Mouse (Mus musculus): ENCODE measurements around the gene Mea1. TPM values are rescaled to one million over a fixed set of nuclear protein-coding genes. Genes with fewer than 3 reads are reported as not detected.
A peak's percentile ranks its signal among the peaks of the same experiment; 100 is the strongest.

Mea1 gene
- polyA plus RNA-seq, 1 experiment from 2014 or later, result 77.4 TPM

DNA sequence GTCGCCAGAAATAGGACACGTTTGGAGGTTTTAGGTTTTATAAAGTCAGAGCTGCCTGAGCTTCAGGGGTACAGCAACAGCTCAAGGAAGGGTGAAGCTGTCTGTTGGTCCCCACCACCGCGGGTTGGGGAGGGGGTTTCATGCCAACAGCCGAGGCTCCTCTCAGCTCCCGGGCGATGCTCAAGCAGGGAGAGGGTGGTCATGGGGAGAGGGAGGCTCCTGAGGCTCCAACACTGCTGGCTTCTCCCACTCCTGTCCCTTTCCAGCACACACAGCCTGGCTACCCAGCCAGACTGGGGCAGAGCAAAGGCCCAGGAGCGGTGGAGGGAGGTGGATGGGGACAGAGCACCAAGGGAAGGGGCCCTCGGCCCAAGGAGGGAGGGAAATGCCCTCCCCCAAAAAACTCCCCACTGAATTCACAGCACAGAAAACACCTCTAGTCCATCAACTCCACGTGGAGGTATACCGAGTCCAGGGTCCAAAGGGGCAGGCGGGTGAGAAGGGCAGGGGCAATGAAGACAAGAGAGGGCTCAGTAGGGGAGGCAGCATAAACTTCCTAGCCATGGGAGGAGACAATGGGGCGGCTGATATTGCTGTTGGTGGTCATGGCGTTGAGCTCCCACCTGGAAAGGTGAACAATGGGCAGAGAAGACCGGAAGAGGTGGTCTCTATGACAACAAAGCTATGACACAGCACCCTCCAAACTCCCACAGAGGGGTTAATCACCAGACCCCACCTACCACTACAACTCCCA lies 3.9 kb upstream of the Mea1 start:
- WGBS (ENCODE audit: insufficient replicate concordance), result 32% methylated on average over 15 of the region's 15 CpGs
- H3K36me3 ChIP-seq, result peaks cover 68% of the 10 kb centered on the region
- peak overlapping the region; percentile 76 for H3K4me3 ChIP-seq
- H3K4me1 ChIP-seq, result peaks cover 45% of the 10 kb centered on the region
- H3K27me3 ChIP-seq (replicated peaks), result no peaks in the 10 kb centered on the region
- H3K9me3 ChIP-seq (replicated peaks), result no peaks in the 10 kb centered on the region
- H3K4me2 ChIP-seq, result peak overlapping the region; percentile 83
- ATAC-seq, result peak; percentile 33
- peak overlapping the region; percentile 75 for H3K9ac ChIP-seq
- peak overlapping the region; percentile 83 for H3K27ac ChIP-seq

DNA sequence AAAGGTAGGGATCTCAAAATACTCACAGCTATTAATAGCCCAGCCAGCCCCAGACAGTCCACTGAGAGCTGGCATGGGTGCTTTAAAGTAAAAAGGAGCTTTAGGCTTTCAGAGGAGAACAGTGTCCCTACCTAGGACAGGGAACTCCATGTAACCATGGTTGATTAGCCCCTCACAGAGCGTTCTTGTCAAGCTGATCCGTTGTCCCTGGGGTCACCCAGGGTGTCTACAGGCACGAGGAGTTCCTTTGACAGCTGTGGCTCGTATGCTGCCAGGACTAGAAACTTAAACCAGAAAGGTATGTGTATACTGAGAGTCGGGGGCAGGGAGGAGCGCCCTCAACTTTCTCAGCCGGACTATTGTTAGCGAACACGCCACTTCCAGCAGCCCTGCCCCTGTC lies 318 bp downstream of the Mea1 start:
- Histone ChIP-seq H3K27me3 (replicated peaks) (no peaks in the 10 kb centered on the region), H3K27ac (peak overlapping the region; percentile 90), H3K9me3 (replicated peaks) (no peaks in the 10 kb centered on the region), H3K4me3 (peak overlapping the region; percentile 81), H3K4me1 (peaks cover 48% of the 10 kb centered on the region), H3K4me2 (peak overlapping the region; percentile 85), H3K36me3 (peaks cover 59% of the 10 kb centered on the region), H3K9ac (peak overlapping the region; percentile 85)
- 68% methylated on average over 9 of the region's 9 CpGs for WGBS (ENCODE audit: insufficient replicate concordance)
- ATAC-seq, result no peak

DNA sequence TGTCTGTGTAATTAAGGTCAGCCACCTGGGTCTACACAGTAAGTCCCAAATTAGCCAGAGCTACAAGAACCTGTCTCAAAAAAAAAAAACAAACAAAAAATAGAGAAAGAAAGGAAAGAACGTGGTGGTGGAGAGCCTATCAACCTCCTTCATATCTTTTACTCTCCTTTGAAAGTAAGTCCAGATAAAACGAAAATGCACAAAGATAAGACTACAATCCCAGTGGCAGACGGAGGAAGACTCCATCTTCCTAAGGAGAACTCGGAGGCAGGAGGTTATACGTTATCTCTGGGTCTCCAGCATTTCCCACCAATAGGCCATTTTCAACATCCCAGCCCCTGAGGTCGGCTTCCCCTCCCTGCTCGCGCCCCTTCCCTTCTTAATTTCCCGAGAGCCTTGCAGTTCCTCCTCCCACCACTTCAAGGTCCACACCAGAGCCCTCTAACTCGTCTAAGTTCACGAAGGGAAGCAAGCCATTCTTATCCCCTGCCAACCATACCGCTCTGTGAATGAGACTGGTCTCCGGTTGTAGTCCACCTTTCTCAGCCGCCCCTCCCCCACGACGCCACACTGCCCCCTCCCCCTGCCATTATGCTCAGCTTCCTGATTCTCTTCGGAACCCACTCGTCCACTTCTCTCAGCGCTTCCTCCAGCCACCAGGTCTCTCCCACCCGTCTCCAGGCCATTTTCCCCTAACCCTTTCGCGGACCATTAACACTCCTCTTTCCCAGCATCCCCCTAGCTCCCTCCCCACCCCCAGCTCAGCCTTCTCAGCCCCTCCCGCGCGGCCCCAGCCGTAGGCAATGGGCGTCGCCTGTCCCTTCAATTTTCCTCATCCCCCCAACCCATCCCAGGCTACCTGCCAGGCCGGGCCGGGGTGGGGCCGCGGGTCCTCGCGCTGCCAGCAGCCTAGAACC lies 1.5 kb downstream of the Mea1 start:
- peak overlapping the region; percentile 85 for H3K4me2 ChIP-seq
- peak overlapping the region; percentile 85 for H3K9ac ChIP-seq
- H3K4me1 ChIP-seq, result peaks cover 39% of the 10 kb centered on the region
- H3K27me3 ChIP-seq (replicated peaks), result no peaks in the 10 kb centered on the region
- H3K4me3 ChIP-seq, result peak overlapping the region; percentile 81
- H3K27ac ChIP-seq, result peak overlapping the region; percentile 90
- no peaks in the 10 kb centered on the region for H3K9me3 ChIP-seq (replicated peaks)
- WGBS (ENCODE audit: insufficient replicate concordance), result under 1% methylated on average over 34 of the region's 34 CpGs
- peak; percentile 1; the same call in 1 of the 2 replicates for ATAC-seq
- peaks cover 64% of the 10 kb centered on the region for H3K36me3 ChIP-seq

DNA sequence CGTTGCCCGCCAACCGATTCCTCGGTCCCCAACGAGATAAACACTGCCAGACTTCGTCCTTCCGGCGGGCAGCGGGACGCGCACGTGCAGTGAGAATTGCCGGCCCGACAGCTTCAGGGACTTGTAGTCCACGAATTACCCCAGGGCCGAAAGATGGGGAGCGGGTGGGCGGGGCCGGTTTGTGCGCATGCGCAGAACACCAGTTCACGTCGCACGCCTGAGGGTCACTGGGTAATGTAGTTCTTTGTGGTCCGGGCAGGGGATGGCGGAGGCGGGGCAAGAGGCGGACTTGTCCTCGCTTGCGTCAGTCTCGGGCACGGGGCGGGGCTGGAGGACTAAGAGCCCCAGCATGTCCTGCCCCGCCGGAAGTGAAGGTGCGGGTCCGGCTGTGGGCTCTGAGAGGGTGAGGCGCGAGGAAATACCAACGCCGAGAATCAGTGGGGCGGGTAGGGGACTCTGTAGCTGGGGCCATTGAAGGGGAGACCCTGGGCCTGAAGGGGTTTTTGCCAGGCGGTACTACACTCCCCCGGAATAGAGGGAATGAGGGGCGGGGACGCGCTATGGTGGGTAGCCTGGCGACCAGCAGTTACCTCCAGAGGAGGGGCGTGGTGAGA lies 2.3 kb downstream of the Mea1 start, which contains the start of gene Klhdc3:
Gene Klhdc3, minus strand, starts transcription at position 155 of the 614 bp plus-strand sequence.
- Histone ChIP-seq H3K4me2 (peak within 1 kb of the TSS; percentile 85), H3K4me1 (peaks cover 36% of the 10 kb centered on the region), H3K9ac (peak within 1 kb of the TSS; percentile 85), H3K9me3 (replicated peaks) (no peaks in the 10 kb centered on the region), H3K27me3 (replicated peaks) (no peaks in the 10 kb centered on the region), H3K27ac (peak within 1 kb of the TSS; percentile 90), H3K36me3 (peaks cover 64% of the 10 kb centered on the region), H3K4me3 (peak within 1 kb of the TSS; percentile 81)
- under 1% methylated on average over 49 of the region's 49 CpGs for WGBS (ENCODE audit: insufficient replicate concordance)
- peak; percentile 97 for ATAC-seq

DNA sequence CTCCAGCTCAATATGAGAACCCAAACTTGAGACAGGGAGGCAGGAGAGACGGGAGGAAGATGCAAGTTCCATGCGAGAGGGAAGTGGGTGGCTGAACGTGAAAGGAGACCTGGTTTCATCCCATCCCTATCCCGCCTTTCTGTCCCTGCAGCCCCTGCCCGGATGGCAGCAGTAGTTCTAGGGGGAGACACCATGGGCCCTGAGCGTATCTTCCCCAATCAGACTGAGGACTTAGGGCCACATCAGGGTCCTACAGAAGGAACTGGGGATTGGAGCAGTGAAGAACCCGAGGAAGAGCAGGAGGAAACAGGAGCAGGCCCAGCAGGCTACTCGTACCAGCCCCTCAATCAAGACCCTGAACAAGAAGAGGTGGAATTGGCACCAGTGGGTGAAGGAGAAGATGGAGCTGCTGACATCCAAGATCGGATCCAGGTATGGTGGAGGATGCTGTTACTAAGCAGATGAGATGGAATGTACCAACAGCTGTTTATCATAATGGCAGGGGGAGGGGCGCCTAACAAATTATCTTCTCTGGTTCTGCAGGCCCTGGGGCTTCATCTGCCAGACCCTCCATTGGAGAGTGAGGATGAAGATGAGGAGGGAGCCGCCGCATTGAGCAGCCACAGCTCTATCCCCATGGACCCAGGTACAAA lies 3.0 kb downstream of the Mea1 start:
- H3K27ac ChIP-seq, result peak overlapping the region; percentile 63
- no peak for ATAC-seq
- no peaks in the 10 kb centered on the region for H3K9me3 ChIP-seq (replicated peaks)
- peak overlapping the region; percentile 81 for H3K4me3 ChIP-seq
- peaks cover 64% of the 10 kb centered on the region for H3K36me3 ChIP-seq
- peak overlapping the region; percentile 85 for H3K4me2 ChIP-seq
- H3K27me3 ChIP-seq (replicated peaks), result no peaks in the 10 kb centered on the region
- 25% methylated on average over 12 of the region's 12 CpGs for WGBS (ENCODE audit: insufficient replicate concordance)
- peak overlapping the region; percentile 73 for H3K9ac ChIP-seq
- peaks cover 36% of the 10 kb centered on the region for H3K4me1 ChIP-seq

DNA sequence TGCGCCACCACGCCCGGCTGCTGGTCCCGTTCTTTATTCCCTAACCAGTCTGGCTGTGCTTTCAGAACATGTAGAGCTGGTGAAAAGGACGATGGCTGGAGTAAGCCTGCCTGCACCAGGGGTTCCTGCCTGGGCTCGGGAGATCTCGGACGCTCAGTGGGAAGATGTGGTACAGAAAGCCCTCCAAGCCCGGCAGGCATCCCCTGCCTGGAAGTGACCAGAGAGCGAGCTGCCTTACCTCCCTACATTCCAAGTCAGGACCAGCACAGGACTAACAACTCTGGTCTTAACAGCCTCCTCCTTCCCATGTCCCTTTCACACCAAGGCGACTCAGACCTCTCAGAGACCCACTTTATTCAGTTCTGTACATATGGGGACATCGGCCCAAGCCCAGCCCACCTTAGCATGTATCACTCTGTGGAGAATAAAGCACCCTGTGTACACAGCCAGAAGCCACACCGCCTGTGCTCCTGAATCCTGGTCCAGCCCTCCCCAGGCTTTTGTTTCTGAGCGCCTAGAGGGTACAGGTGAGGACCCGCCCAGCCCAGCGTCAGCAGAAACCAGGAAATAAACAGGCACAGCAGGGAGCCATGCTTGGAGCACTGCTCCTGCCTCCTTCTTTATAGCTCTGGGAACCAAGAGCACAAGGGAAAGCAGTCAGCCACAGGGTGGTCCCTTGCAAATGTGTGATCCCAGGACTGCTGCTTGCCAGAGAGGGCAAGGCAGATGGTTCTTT lies 4.2 kb downstream of the Mea1 start:
- WGBS (ENCODE audit: insufficient replicate concordance), result 87% methylated on average over 16 of the region's 16 CpGs
- H3K4me1 ChIP-seq, result peaks cover 36% of the 10 kb centered on the region
- no peaks in the 10 kb centered on the region for H3K9me3 ChIP-seq (replicated peaks)
- no peak for ATAC-seq
- no peak overlapping the region for H3K4me3 ChIP-seq
- no peak overlapping the region for H3K4me2 ChIP-seq
- no peaks in the 10 kb centered on the region for H3K27me3 ChIP-seq (replicated peaks)
- H3K27ac ChIP-seq, result no peak overlapping the region
- peaks cover 64% of the 10 kb centered on the region for H3K36me3 ChIP-seq
- H3K9ac ChIP-seq, result no peak overlapping the region

DNA sequence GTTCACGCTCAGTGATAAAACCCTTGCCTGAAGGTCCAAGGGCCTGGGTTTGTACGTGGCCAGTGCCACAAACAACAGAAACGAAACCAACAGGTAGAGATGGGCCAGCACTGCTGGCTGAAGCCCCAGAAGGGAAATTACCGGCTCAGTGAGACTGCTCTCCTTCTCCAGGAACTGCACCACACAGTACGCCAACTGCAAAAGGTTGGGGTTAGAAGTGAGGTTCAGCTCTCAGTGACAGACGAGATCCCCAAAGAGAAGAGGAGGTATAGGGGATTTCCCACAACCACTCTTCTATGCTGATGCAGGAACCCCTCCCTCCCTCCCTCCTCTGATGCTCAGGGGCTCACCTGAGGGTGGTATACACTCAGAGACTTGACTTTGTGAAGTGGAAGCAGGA lies 7.3 kb downstream of the Mea1 start:
- H3K27ac ChIP-seq, result no peak overlapping the region
- no peak overlapping the region for H3K4me2 ChIP-seq
- peaks cover 69% of the 10 kb centered on the region for H3K36me3 ChIP-seq
- H3K4me1 ChIP-seq, result peaks cover 17% of the 10 kb centered on the region
- 79% methylated on average over 6 of the region's 6 CpGs for WGBS (ENCODE audit: insufficient replicate concordance)
- H3K9me3 ChIP-seq (replicated peaks), result no peaks in the 10 kb centered on the region
- ATAC-seq, result no peak
- no peak overlapping the region for H3K9ac ChIP-seq
- no peak overlapping the region for H3K4me3 ChIP-seq
- no peaks in the 10 kb centered on the region for H3K27me3 ChIP-seq (replicated peaks)

DNA sequence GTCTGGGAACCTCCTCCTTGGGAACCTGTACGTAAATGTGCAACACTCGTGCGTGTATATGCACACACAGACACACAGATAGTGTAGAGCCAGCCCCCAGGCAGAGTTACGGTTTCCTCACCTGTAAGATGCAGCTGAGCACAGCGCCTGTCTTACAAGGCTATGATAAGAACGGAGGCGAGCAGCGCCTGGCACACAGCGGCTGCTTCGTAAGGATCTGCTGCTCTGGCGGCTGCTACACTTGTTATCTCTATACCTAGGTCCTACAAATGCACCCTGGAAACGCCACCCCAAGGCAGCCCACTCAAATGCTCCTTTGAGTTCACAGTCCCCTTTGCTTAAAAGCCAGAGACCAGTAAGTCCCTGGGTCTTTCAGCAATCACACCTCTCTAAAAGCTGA lies 12.1 kb downstream of the Mea1 start:
- Histone ChIP-seq H3K9me3 (replicated peaks) (no peaks in the 10 kb centered on the region), H3K4me2 (peak overlapping the region; percentile 39)

DNA sequence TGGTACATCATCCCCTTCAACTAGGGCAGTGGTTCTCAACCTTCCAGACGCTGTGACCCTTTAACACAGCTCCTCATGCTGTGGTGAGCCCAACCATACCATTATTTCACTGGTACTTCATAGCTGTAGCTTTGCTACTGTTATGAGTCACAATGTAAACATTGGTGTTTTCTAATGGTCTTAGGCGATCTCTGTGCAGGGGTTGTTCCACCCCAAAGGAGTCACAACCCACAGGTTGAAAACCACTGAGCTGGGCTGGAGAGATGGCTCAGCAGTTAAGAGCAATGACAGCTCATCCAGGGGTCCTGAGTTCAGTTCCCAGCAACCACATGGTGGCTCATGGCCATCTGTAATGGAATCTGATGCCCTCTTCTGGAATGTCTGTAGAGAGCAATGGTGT lies 12.8 kb downstream of the Mea1 start:
- Histone ChIP-seq H3K27ac (peak overlapping the region; percentile 39; the same call in 1 of the 2 replicates), H3K4me1 (peaks cover 12% of the 10 kb centered on the region), H3K4me3 (no peak overlapping the region), H3K9me3 (replicated peaks) (no peaks in the 10 kb centered on the region), H3K4me2 (peak overlapping the region; percentile 39; the same call in 1 of the 2 replicates), H3K27me3 (replicated peaks) (no peaks in the 10 kb centered on the region), H3K36me3 (peaks cover 42% of the 10 kb centered on the region), H3K9ac (no peak overlapping the region)
- 76% methylated on average over 2 of the region's 2 CpGs for WGBS (ENCODE audit: insufficient replicate concordance)
- ATAC-seq, result no peak

More for the DNA sequence above, 12.1 kb downstream of the Mea1 start:
- Histone ChIP-seq H3K9ac (no peak overlapping the region), H3K4me1 (peaks cover 12% of the 10 kb centered on the region), H3K4me3 (no peak overlapping the region), H3K27ac (peak overlapping the region; percentile 39; the same call in 1 of the 2 replicates), H3K36me3 (peaks cover 49% of the 10 kb centered on the region), H3K27me3 (replicated peaks) (no peaks in the 10 kb centered on the region)
- peak; percentile 83 for ATAC-seq
- 34% methylated on average over 12 of the region's 12 CpGs for WGBS (ENCODE audit: insufficient replicate concordance)

DNA sequence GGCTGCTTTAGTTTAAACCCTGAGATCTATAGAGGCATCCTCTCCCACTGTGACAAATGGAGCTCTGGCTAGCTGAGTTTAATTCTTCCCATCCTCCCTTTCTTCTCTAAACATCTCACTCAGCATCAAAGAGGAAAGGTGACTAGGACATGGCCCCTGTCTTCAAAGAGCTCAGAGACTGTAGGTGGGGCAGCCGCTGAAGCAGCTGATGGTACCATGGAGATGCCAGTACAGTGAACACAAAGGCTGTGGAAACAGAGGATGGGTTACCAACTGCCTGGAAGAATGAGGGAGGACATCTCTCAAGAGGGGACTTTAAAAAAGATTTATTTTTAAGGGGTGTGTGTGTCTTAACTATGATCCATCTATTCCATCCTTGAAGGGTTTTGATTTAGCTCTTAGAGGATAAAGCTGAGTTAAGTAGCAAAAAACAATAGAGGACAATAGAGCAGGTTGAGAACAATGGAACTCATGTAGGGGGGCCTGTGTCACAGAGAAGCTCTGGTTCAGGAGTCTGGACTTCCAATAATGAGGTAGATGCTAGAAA lies 16.0 kb downstream of the Mea1 start:
- no peak overlapping the region for H3K9ac ChIP-seq
- no peak overlapping the region for H3K27ac ChIP-seq
- H3K9me3 ChIP-seq (replicated peaks), result no peaks in the 10 kb centered on the region
- no peaks in the 10 kb centered on the region for H3K27me3 ChIP-seq (replicated peaks)
- H3K36me3 ChIP-seq, result peaks cover 34% of the 10 kb centered on the region
- ATAC-seq, result no peak
- WGBS (ENCODE audit: insufficient replicate concordance), result 85% methylated on average over 1 of the region's 1 CpGs
- no peak overlapping the region for H3K4me3 ChIP-seq
- H3K4me1 ChIP-seq, result peaks cover 19% of the 10 kb centered on the region
- no peak overlapping the region for H3K4me2 ChIP-seq

All from liver, embryonic 12.5 days (tissue).